Mouse (Mus musculus) layer of hippocampus, adult 18-20 months (tissue): ENCODE results near the gene Sema4b. TPM values are rescaled to one million over a fixed set of nuclear protein-coding genes. Genes with fewer than 3 reads are reported as not detected.

Experiments used
- DNase-seq, 2 experiments: peaks; one replicate each; pipeline ENCODE4 v3.0.0; 2022; ENCODE audit warnings: low spot score in 2 of 2
- total RNA-seq, 2 experiments: library from RNA; stranded (reverse); gene quantifications; 2 replicates each; pipeline ENCODE4 v1.2.3; 2021

The Sema4b gene
- total RNA-seq, 2 experiments from 2014 or later, result 22.0 to 23.6 TPM

GRCm38 (mm10) chr7:80195576-80196263, 9.1 kb downstream of the Sema4b start:
- DNase-seq, result no peak

- DNase-seq, result no peak
Measured at GRCm38 (mm10) chr7:80197371-80197770, 10.7 kb downstream of the Sema4b start.

GRCm38 (mm10) chr7:80197941-80198778, 11.5 kb downstream of the Sema4b start:
- DNase-seq, result peak; percentile 69 to 70

- DNase-seq, result no peak
Measured at GRCm38 (mm10) chr7:80198863-80199262, 12.2 kb downstream of the Sema4b start.

- no peak for DNase-seq
Measured at GRCm38 (mm10) chr7:80199286-80199685, 12.6 kb downstream of the Sema4b start.

GRCm38 (mm10) chr7:80199851-80200587, 13.4 kb downstream of the Sema4b start:
- no peak for DNase-seq

- no peak for DNase-seq
Measured at GRCm38 (mm10) chr7:80200588-80200945, 13.9 kb downstream of the Sema4b start.

- no peak for DNase-seq
Measured at GRCm38 (mm10) chr7:80200963-80201539, 14.4 kb downstream of the Sema4b start.

- DNase-seq, result no peak
Measured at GRCm38 (mm10) chr7:80201888-80202540, 15.4 kb downstream of the Sema4b start.

GRCm38 (mm10) chr7:80202961-80203360, 16.3 kb downstream of the Sema4b start:
- DNase-seq, result no peak

GRCm38 (mm10) chr7:80203638-80204096, 17.0 kb downstream of the Sema4b start:
- DNase-seq, result no peak

- no peak for DNase-seq
Measured at GRCm38 (mm10) chr7:80204362-80204761, 17.7 kb downstream of the Sema4b start.

- no peak for DNase-seq
Measured at GRCm38 (mm10) chr7:80204961-80205360, 18.3 kb downstream of the Sema4b start.

- DNase-seq, result no peak
Measured at GRCm38 (mm10) chr7:80205705-80206589, 19.3 kb downstream of the Sema4b start.

- no peak for DNase-seq
Measured at GRCm38 (mm10) chr7:80207314-80207731, 20.7 kb downstream of the Sema4b start.

GRCm38 (mm10) chr7:80208026-80208642, 21.5 kb downstream of the Sema4b start:
- DNase-seq, result no peak

GRCm38 (mm10) chr7:80208738-80209430, 22.2 kb downstream of the Sema4b start:
- no peak for DNase-seq

GRCm38 (mm10) chr7:80209669-80210068, 23.0 kb downstream of the Sema4b start:
- no peak for DNase-seq

- no peak for DNase-seq
Measured at GRCm38 (mm10) chr7:80210982-80211381, 24.3 kb downstream of the Sema4b start.
